Mouse (Mus musculus) hematopoietic multipotent progenitor cell, adult 10-12 weeks (in vitro differentiated cells): ENCODE results near the gene Tex29. TPM values are rescaled to one million over a fixed set of nuclear protein-coding genes. Genes with fewer than 3 reads are reported as not detected.

ENCODE experiments used
- polyA plus RNA-seq: library from polyadenylated mRNA; stranded (reverse); fragments of >175 nt; gene quantifications from 2 replicates; pipeline ENCODE4 v1.2.3, GENCODE M21; 2012; ENCODE audit warnings: low replicate concordance

The Tex29 gene
- polyA plus RNA-seq = not detected in 2 replicates

GRCm38 (mm10) chr8:11840174-11840573 is at the start of gene Tex29:
Gene Tex29 (plus strand): TSS chr8:11840474.

Other genes with a start within 250 kb of the Tex29 start
- gene Ankrd10, start 204.7 kb upstream of the Tex29 start, polyA plus RNA-seq = 52.0 and 58.4 TPM in 2 replicates
- not detected in 2 replicates for gene 1700016D06Rik, start 139.4 kb upstream of the Tex29 start, polyA plus RNA-seq
- 23.7 and 28.0 TPM in 2 replicates for gene Arhgef7, start 112.8 kb upstream of the Tex29 start, polyA plus RNA-seq